Mouse (Mus musculus): ENCODE results near the gene Gm5431. TPM values are rescaled to one million over a fixed set of nuclear protein-coding genes. Genes with fewer than 3 reads are reported as not detected.
A peak's percentile ranks its signal among the peaks of the same experiment; 100 is the strongest.
"Not testable (repeated sequence)": the region's sequence is repeated elsewhere in the genome, so short reads cannot be mapped to it uniquely, and the experiment has no call there.

Gm5431 gene
- total and polyA plus RNA-seq, 2 experiments from 2014 or later: 0.08 to 0.10 TPM

GRCm38 (mm10) chr11:48852624-48853473, 49.2 kb downstream of the Gm5431 start:
- WGBS: 7% methylated on average over 23 of the region's 23 CpGs
- H3K4me3 ChIP-seq (ENCODE audit: low read length): peak overlapping the region; percentile 52
- DNase-seq (ENCODE audit: low spot score) (peak; percentile 10), ATAC-seq (peak; percentile 16)
- peak overlapping the region; percentile 76 for H3K27ac ChIP-seq
- TF ChIP-seq CTCF (IDR thresholded peaks at IDR 0.05; ENCODE audit: low read depth): no peak
- no peaks in the 10 kb centered on the region for H3K36me3 ChIP-seq (ENCODE audit: insufficient read depth, low read length)
- peaks cover 7% of the 10 kb centered on the region for H3K4me1 ChIP-seq (ENCODE audit: insufficient read depth, low read length)
- H3K27me3 ChIP-seq (ENCODE audit: insufficient read depth, low read length): no peaks in the 10 kb centered on the region
- peak overlapping the region; percentile 53 for H3K9ac ChIP-seq (replicated peaks; ENCODE audit: low read length)
- H3K9me3 ChIP-seq (ENCODE audit: low read length): no peaks in the 10 kb centered on the region
- peak overlapping the region; percentile 80 for H3K4me2 ChIP-seq (ENCODE audit: low read depth, low read length)

- Histone ChIP-seq H3K27me3 (ENCODE audit: insufficient read depth, low read length) (no peaks in the 10 kb centered on the region), H3K4me2 (ENCODE audit: low read depth, low read length) (peak overlapping the region; percentile 80), H3K4me1 (ENCODE audit: insufficient read depth, low read length) (peaks cover 7% of the 10 kb centered on the region), H3K4me3 (ENCODE audit: low read length) (peak overlapping the region; percentile 52; the same call in 1 of the 2 replicates), H3K9me3 (ENCODE audit: low read length) (no peaks in the 10 kb centered on the region), H3K36me3 (ENCODE audit: insufficient read depth, low read length) (no peaks in the 10 kb centered on the region), H3K9ac (replicated peaks; ENCODE audit: low read length) (no peak overlapping the region), H3K27ac (no peak overlapping the region)
- DNase-seq (ENCODE audit: low spot score): no peak
- TF ChIP-seq CTCF (IDR thresholded peaks at IDR 0.05; ENCODE audit: low read depth): no peak
- 73% methylated on average over 4 of the region's 4 CpGs for WGBS
- no peak for ATAC-seq
These were observed 49.8 kb downstream of the Gm5431 start for GRCm38 (mm10) chr11:48852190-48852589.

- TF ChIP-seq CTCF (IDR thresholded peaks at IDR 0.05; ENCODE audit: low read depth): peak; percentile 39
- ATAC-seq: no peak
These were observed 50.6 kb downstream of the Gm5431 start for GRCm38 (mm10) chr11:48851270-48851995.

GRCm38 (mm10) chr11:48850240-48850639, 51.8 kb downstream of the Gm5431 start:
- H3K4me1 ChIP-seq (ENCODE audit: insufficient read depth, low read length): peaks cover 7% of the 10 kb centered on the region
- TF ChIP-seq CTCF (IDR thresholded peaks at IDR 0.05; ENCODE audit: low read depth): no peak
- H3K36me3 ChIP-seq (ENCODE audit: insufficient read depth, low read length): no peaks in the 10 kb centered on the region
- ATAC-seq (no peak), DNase-seq (ENCODE audit: low spot score) (no peak)
- no peak overlapping the region for H3K4me3 ChIP-seq (ENCODE audit: low read length)
- no peak overlapping the region for H3K4me2 ChIP-seq (ENCODE audit: low read depth, low read length)
- no peaks in the 10 kb centered on the region for H3K9me3 ChIP-seq (ENCODE audit: low read length)
- H3K9ac ChIP-seq (replicated peaks; ENCODE audit: low read length): no peak overlapping the region
- H3K27me3 ChIP-seq (ENCODE audit: insufficient read depth, low read length): no peaks in the 10 kb centered on the region
- WGBS: 57% methylated on average over 2 of the region's 2 CpGs
- H3K27ac ChIP-seq: no peak overlapping the region

More at GRCm38 (mm10) chr11:48851270-48851995, 50.6 kb downstream of the Gm5431 start:
- no peak for DNase-seq (ENCODE audit: low spot score)
- H3K4me2 ChIP-seq (ENCODE audit: low read depth, low read length): no peak overlapping the region
- H3K9ac ChIP-seq (replicated peaks; ENCODE audit: low read length): no peak overlapping the region
- no peaks in the 10 kb centered on the region for H3K27me3 ChIP-seq (ENCODE audit: insufficient read depth, low read length)
- H3K27ac ChIP-seq: no peak overlapping the region
- H3K36me3 ChIP-seq (ENCODE audit: insufficient read depth, low read length): no peaks in the 10 kb centered on the region
- no peaks in the 10 kb centered on the region for H3K9me3 ChIP-seq (ENCODE audit: low read length)
- no peak overlapping the region for H3K4me3 ChIP-seq (ENCODE audit: low read length)
- 79% methylated on average over 4 of the region's 4 CpGs for WGBS
- H3K4me1 ChIP-seq (ENCODE audit: insufficient read depth, low read length): peaks cover 7% of the 10 kb centered on the region

- Histone ChIP-seq H3K9me3 (ENCODE audit: low read length) (no peaks in the 10 kb centered on the region), H3K4me2 (ENCODE audit: low read depth, low read length) (no peak overlapping the region), H3K36me3 (ENCODE audit: insufficient read depth, low read length) (no peaks in the 10 kb centered on the region), H3K27me3 (ENCODE audit: insufficient read depth, low read length) (no peaks in the 10 kb centered on the region; the same call in 1 of the 2 replicates), H3K27ac (no peak overlapping the region), H3K4me1 (ENCODE audit: insufficient read depth, low read length) (no peaks in the 10 kb centered on the region), H3K9ac (replicated peaks; ENCODE audit: low read length) (no peak overlapping the region), H3K4me3 (ENCODE audit: low read length) (no peak overlapping the region)
- DNase-seq (ENCODE audit: low spot score): no peak
- 54% methylated on average over 5 of the region's 5 CpGs for WGBS
- TF ChIP-seq CTCF (IDR thresholded peaks at IDR 0.05; ENCODE audit: low read depth): no peak
- ATAC-seq: no peak
These were observed 55.1 kb downstream of the Gm5431 start for GRCm38 (mm10) chr11:48846881-48847280.

- 84% methylated on average over 2 of the region's 2 CpGs for WGBS
- not testable (repeated sequence) for H3K4me1 ChIP-seq (ENCODE audit: insufficient read depth, low read length); DNase-seq (ENCODE audit: low spot score); H3K4me2 ChIP-seq (ENCODE audit: low read depth, low read length); H3K36me3 ChIP-seq (ENCODE audit: insufficient read depth, low read length); H3K9me3 ChIP-seq (ENCODE audit: low read length); ATAC-seq; H3K9ac ChIP-seq (replicated peaks; ENCODE audit: low read length); H3K27me3 ChIP-seq (ENCODE audit: insufficient read depth, low read length); H3K27ac ChIP-seq; H3K4me3 ChIP-seq (ENCODE audit: low read length)
These were observed 55.7 kb downstream of the Gm5431 start for GRCm38 (mm10) chr11:48846362-48846761.
